Mouse (Mus musculus) erythroblast, adult 5-6 weeks (primary cell): Measurements from ENCODE around the gene Serinc3. TPM values are rescaled to one million over a fixed set of nuclear protein-coding genes. Genes with fewer than 3 reads are reported as not detected.
A peak's percentile ranks its signal among the peaks of the same experiment; 100 is the strongest.
"Not testable (repeated sequence)": the region's sequence is repeated elsewhere in the genome, so short reads cannot be mapped to it uniquely, and the experiment has no call there.

Source experiments
- ATAC-seq: replicated peaks from 2 replicates; pipeline ENCODE4 v1.8.0; 2016; ENCODE audit warnings: moderate number of reproducible peaks, mild to moderate bottlenecking, moderate TSS enrichment, inconsistent platforms; ENCODE audit not compliant: poor library complexity, low FRiP score, severe bottlenecking
- total RNA-seq, 2 experiments: library from RNA; stranded (forward) in 1 of 2; stranded (reverse) in 1 of 2; fragments of 150-400 nt in 1 of 2; fragments of 200-764, 138-1000 nt in 1 of 2; gene quantifications; 2 replicates each; pipeline versions ENCODE4 v1.2.3 to v1.2.4; 2015 to 2017; ENCODE audit warnings: low replicate concordance in 2 of 2

The Serinc3 gene
- total RNA-seq (2015; ENCODE audit: low replicate concordance) (1,365 and 1,400 TPM in 2 replicates), total RNA-seq (2017; ENCODE audit: low replicate concordance) (1,814 and 2,055 TPM in 2 replicates)

DNA sequence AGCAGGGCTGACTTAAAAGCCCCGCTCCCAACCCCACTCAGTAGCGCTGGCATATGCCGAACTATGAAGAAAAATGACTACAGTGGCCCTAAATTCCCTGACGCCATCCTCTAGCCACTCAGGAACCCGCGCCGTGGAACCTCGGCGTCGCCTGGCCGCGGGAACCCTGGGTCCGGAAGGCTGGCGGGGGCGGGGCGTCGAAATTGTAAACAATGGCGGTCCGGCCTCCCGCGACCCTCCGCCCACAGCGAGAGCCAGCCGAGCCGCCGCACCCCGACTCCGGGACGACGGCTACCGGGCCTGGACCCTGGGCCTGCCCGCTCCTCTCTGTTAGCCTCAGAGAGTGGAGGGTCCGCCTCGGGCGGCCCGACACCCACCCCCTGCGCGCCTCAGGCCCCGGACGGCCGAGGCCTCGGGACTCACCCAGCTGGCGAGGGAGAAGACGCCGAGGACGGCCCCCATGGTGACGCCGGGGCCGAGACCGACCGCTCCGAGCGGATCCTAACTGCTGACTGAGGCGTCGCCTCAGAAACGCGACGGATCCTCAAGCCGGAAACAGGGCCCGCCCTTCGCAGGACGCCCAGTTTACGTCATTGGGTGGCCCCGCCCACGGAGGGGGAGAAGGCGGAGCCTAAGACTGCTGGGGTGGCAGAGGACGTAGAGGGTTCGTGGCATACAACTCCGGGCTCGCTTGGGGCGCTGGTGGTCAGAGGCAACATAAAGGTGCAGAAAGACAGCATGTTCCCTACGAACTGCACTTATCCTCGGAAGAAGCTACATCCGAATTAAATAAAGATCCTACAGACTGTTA lies at the start of gene Serinc3:
Gene Serinc3 (minus strand): TSS at position 557 of the 811 bp plus-strand sequence.
- peak; percentile 82 for ATAC-seq

GRCm38 (mm10) chr2:163693716-163694314 lies 48.9 kb upstream of the Serinc3 start:
- no peak for ATAC-seq

DNA sequence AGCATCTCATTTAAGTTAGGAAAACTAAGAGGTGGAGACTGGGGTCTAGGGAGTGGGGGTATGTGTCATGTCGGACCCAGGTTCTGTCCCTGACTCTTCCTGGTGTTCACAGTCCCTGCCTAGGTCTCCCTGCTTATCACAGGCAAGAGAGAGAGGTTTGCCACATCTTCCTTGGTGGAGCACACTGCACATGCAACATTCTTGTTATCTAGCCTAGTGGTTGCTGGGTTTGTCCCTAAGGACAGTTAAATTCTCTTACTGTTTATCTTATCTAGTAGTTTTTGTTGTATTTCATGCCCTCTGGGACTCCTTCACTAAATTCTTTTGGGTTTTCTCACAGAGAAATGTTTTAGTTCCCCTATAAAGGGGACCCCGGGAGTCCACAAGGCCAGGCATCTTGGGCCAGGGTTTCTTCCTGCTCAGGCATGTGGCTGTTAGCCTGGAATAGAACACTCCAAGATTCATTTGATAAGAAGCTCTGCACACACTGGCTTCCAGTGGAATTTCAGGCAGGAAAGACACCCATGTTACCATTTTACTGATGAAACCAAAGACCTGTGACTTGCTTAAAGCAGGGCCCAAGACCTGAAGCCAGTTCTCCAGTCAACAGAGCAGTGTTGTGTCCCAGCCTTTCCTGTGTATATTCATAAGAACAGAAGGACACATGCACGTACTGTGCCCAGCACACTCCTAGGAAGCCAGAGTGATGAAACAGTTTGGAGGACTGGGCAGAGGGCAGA lies 48.1 kb upstream of the Serinc3 start:
- ATAC-seq: 0 out of 2 replicates have a peak, but pooled peaks have one; percentile 34

DNA sequence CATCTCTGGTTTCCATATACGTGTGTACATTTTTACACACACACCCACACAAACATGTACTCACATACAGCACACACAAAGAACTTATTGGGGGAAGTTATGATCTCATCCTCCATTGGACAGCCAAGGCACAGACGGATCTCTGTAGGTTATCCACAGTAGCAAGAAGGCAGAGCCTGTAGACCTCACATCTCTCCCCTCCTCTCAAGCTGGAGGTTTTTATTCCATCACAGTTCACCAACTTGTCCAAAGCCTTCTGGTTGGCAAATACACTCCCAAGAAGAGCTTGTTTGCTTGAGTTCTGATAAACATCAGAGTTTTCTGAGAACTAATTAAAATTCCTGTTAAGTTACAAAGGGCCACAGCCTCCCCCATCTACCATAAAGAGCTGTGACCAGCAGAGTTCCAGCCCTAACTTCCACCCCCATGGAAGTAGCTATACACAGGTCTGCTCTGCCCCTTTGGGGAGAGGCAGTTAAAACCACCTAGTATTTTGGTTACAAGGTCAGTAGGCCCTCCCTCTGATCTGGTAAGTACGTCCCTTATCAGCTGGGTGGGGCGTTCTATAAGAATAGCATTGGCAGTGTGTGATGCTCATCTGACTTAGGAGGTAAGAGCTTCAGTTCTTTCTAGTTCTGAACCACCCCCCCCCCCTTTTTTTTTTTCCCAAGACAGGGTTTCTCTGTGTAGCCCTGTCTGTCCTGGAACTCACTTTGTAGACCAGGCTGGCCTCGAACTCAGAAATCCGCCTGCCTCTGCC lies 47.1 kb upstream of the Serinc3 start:
- ATAC-seq: 0 out of 2 replicates have a peak, but pooled peaks have one; percentile 26

DNA sequence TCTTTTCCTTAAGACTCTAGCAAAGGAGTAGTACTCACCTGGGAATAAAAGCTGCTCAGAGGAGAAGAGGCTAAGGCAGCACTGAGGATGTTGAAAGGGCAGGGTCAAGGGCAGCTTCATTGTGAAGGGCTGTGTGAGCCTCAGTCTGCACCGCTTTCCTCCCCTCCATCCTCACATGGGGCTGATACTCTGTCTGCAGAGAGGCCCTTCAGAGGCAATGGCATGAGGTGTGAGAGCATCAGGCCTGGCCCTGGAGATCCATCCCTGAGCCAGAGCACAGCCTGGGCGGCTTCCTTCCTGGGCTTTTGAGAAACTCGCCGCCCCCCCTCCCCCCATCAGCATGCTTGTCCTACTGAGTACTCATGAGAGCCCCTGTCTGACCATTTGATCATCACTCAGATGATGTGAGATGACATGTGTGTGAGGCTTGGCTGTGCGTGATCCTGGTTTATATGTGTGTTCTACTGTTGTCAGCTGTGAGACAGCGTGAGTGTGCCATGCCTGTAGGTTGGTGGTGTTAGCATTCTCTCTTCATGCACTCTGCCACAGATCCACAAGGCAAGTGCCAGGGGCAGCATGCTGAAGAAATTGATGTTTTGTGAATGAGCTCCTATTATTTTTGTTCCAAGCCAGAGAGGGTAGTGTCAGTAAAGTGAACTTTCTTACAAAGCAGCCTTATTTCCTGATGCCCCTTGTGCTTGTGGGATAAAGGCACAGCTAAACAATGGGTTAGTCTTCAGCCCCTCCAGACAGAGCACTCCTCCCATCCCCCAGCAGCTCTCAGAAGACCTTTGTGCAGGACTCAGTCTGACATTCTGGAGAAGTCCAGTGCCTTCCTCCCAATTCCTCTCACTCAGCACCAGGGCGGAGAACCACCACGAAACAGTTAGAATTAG lies 45.7 kb upstream of the Serinc3 start:
- ATAC-seq: no peak

DNA sequence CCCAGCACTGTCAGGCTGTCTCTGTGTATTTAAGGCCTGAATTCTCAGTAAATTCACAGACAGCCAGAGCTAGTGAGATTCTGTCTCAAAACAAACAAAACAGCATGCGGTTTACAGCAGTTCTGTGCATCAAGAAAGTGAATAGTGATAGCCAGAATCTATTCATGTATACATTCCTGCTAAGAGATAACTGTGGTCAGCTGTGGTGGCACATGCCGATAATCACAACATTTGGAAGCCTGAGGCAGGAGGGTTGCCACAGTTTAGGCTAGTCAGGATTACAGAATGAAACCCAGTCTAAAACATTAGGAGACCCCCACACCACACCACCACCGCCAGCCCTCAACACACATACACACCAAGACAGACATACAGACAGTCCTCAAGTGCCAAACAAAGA lies 44.8 kb upstream of the Serinc3 start:
- no peak for ATAC-seq

- not testable (repeated sequence) for ATAC-seq
Measured at GRCm38 (mm10) chr2:163688377-163688776, 43.4 kb upstream of the Serinc3 start.

GRCm38 (mm10) chr2:163686886-163687285 lies 42.0 kb upstream of the Serinc3 start:
- ATAC-seq: no peak

DNA sequence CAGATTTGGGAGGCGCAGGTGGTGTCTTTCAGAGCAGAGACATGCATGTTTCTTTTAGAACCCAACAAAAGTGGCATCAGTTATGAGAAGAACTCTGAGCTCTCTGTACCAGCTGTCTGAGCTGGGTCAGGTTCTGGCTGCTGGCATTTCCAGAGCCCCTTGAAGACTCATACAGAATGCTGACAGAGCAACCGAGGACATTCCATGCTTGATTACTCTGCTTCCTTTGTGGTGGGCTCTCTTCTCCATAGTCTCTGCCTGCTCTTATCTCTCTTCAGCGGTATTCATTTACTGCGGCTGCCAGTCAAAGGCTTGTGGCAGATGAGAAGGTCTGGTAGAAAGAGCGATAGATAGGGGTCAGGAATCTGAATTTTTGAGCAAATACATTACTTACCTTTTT lies 41.3 kb upstream of the Serinc3 start:
- ATAC-seq: no peak

DNA sequence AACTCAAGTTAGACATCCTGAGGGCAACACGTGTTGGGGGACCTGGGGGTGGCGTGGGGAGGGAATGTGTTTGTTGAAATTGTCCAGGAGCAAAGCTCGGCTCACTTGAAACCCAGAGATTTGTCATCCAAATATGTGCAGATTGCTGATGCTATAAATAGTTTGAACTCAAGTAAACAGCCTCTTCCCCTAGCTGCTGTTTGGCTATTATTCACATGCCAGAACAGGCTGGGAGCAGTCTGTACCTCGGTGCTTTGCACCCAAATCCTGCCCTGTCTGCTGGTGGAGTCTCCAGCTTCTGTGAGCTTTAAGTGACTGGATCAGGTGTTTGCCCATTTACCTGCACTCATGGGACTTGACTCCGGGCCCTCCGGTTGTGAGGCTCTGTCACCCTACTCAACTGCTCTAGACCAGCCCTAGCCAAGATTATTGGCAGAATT lies 40.9 kb upstream of the Serinc3 start:
- no peak for ATAC-seq

- ATAC-seq: no peak
Measured at GRCm38 (mm10) chr2:163685287-163685686, 40.4 kb upstream of the Serinc3 start.

DNA sequence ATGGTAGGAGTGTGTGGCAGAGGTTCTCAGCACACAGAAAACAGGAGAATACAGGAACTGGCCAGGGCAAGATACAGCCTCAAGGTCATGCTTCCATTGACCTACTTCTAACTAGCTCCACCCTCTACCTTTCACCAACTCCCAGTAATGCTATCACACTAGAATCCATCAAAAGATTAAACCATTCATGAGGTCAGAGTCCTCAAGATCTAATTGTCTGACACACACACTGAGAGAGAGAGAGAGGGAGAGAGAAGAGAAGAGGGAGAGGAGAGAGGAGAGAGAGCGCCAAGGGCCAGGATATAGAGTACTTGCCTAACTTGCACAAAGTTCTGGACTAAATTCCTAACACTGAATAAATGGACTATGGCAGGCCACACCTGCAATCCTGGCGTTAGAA lies 37.4 kb upstream of the Serinc3 start:
- ATAC-seq: no peak

DNA sequence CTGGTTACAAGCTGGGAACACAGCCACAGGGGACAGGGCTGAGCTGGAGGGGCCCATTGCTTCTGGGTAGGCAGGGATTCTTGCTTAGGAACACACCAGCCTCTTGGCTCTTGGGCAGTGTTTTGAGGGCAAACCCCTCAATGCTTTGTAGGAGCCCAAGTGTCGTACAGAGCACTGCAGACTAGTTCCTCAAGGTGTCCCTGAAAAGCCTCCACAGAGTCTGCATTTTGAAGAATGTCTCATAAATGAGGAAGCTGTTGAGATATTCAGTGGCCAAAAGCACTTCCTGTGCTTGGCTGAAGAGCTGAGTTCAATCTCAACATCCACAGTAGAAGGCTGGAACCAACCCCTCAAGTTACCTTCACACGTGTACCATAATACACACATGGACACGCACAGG lies 31.8 kb upstream of the Serinc3 start:
- ATAC-seq: no peak

DNA sequence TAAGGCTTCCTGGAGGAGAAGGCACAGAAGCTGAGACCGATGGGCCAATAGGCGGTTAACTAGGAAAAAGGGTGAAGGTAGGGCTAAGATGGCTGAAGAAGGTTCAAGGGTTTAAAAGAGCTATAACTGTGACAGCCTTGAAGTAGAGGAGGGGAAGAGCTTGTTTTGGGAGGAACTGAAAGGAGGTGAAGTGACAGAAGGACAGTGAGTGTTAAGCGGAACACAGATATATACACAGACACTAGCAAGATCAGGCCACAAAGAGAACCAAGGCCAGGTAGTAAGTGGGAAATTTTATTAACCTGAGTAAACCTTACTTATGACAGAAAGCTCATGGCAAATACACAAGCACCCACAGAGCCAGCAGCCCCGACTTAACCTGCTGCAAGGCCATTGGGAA lies 31.4 kb upstream of the Serinc3 start:
- no peak for ATAC-seq

DNA sequence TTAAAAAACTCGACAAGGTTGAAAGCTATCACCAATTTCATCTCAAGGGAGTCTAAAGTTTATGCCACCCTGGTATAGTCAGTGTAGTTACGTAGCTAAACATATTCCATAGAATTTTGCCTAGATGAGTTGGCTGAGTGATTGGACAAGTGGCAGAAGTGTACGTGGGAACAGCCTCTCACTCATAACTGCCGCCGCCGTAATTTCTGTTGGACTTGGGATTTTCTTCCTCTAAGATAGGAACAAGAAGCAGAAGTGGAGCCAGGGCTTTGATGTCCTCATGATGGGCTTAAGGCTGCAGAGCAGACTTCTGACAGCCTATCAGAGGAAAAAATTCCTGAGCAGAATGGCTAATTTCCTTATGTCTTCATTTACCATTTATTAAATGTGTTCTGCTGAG lies 30.7 kb upstream of the Serinc3 start:
- no peak for ATAC-seq

DNA sequence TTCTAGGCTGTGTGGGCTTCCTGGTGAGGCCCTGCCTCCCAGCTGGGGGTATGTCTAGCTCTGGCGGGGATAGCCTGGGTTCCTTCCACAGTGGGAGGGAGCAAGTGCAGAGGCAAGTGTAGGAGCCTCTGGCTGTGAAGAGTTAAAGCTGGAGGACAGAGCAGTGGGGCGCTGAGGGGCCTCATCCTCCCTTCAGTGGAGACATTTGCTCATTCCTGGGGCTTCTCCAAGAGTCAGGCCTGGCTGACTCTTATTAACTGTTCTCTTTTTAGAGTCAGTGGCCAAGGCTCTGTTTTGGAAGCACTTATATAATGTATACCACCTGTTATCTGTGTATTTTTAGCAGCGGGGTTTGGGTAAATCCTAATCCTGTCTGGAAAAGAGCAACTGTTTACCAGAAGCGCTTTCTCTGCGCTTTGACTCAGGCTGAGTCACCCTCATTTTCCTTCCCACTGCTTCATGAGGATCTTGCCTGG lies 30.3 kb upstream of the Serinc3 start:
- ATAC-seq: no peak

- ATAC-seq: no peak
Measured at GRCm38 (mm10) chr2:163674397-163674796, 29.5 kb upstream of the Serinc3 start.

DNA sequence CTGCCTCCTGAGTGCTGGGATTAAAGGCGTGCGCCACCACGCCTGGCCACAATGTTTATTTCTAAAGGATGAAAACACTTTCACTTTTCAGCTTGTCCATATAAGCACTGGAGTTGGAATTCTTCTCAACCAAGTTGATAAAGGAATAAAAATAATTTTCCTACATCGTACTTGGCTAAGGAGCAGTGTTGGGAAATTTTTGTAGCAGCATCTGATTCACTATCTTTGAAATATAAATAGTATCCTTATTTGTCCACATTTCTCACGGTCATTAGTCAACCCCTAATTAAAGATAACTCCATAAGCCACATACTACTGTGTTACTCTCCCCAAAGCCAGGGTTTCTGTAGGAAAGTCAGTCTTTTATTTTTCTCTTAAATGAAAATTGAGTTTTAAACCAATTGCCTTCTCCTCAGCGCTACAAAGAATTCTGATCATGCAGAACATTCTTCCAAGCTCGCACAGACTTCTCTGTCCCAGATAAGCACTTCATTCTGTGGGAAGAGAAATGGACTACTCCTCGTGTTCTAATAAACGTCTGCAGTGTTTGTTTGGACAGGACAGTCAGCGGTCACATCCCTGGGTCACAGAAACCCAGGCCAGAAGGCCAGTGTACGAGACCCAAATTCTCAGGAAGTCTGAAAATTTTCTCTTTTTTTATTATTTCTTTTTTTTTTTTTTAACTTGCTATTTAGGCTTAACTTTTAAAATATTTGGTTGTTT lies 26.1 kb upstream of the Serinc3 start:
- no peak for ATAC-seq
